Mouse (Mus musculus) gastrocnemius, postnatal 25 days (tissue): ENCODE measurements around the gene Gm10668. TPM values are rescaled to one million over a fixed set of nuclear protein-coding genes. Genes with fewer than 3 reads are reported as not detected.
"Not testable (repeated sequence)": the region's sequence is repeated elsewhere in the genome, so short reads cannot be mapped to it uniquely, and the experiment has no call there.

ENCODE experiments used
- DNase-seq: peaks from one replicate; pipeline ENCODE4 v3.0.0; 2022
- long read RNA-seq, 2 experiments: library from polyadenylated mRNA; stranded (forward); transcript quantifications; one replicate each; pipeline ENCODE4 v2.0.0; 2021
- total RNA-seq, 2 experiments: library from RNA; stranded (reverse); gene quantifications; 1 replicate in 1 of 2; 2 replicates in 1 of 2; pipeline ENCODE4 v1.2.3; 2021

Gm10668 gene
- not detected for total RNA-seq
- long read RNA-seq, experiment 1: 0 reads
- long read RNA-seq, experiment 2: 0 reads

GRCm38 (mm10) chr7:20730524-20730923 lies at the start of gene Gm10668:
Gene Gm10668, minus strand, starts transcription at chr7:20730624.
- DNase-seq: not testable (repeated sequence)

- DNase-seq: not testable (repeated sequence)
Observed at GRCm38 (mm10) chr7:20770885-20771284, 40.5 kb upstream of the Gm10668 start, which contains the start of gene Vmn1r112. Gene Vmn1r112, plus strand, starts transcription at chr7:20771185.

- DNase-seq: not testable (repeated sequence)
Observed at GRCm38 (mm10) chr7:20703116-20703515, 27.3 kb downstream of the Gm10668 start, which contains the start of gene Vmn1r111. Gene Vmn1r111, minus strand, starts transcription at chr7:20703216.

Other genes with a start within 250 kb of the Gm10668 start
- not detected for gene Vmn1r103, start 220.1 kb downstream of the Gm10668 start, total RNA-seq
- gene Vmn1r104, start 196.8 kb downstream of the Gm10668 start, total RNA-seq: not detected
- not detected for gene Gm5726, start 184.9 kb downstream of the Gm10668 start, total RNA-seq
- gene Gm4141, start 154.4 kb downstream of the Gm10668 start, total RNA-seq: not detected
- gene Gm4513, start 131.6 kb downstream of the Gm10668 start, total RNA-seq: not detected
- gene Vmn1r107, start 61.7 kb downstream of the Gm10668 start, total RNA-seq: not detected
- gene Vmn1r111, start 27.4 kb downstream of the Gm10668 start, total RNA-seq: not detected
- gene Vmn1r112, start 40.6 kb upstream of the Gm10668 start, total RNA-seq: not detected
- gene Vmn1r113, start 56.7 kb upstream of the Gm10668 start, total RNA-seq: not detected
- gene Vmn1r114, start 81.6 kb upstream of the Gm10668 start, total RNA-seq: not detected
- gene Vmn1r115, start 114.4 kb upstream of the Gm10668 start, total RNA-seq: not detected
- gene Vmn1r116, start 141.6 kb upstream of the Gm10668 start, total RNA-seq: not detected
- not detected for gene Vmn1r117, start 153.5 kb upstream of the Gm10668 start, total RNA-seq
- not detected for gene Vmn1r118, start 181.7 kb upstream of the Gm10668 start, total RNA-seq